Mouse (Mus musculus) limb, embryonic 10.5 days (tissue): ENCODE measurements around the gene Cmss1. TPM values are rescaled to one million over a fixed set of nuclear protein-coding genes. Genes with fewer than 3 reads are reported as not detected.

Experiments
- DNase-seq: peaks from one replicate; pipeline ENCODE4 v3.0.0-alpha.2; 2017; ENCODE audit warnings: low spot score
- H3K27ac ChIP-seq: fragments of 300-500 bp; sonication (generic); 2 replicates; pipeline ENCODE4 v1.5.1; 2016; ENCODE audit warnings: mild to moderate bottlenecking
- H3K27me3 ChIP-seq: fragments of 300-500 bp; sonication (generic); 2 replicates; pipeline ENCODE4 v1.6.1; 2016; ENCODE audit warnings: low read depth, mild to moderate bottlenecking; ENCODE audit not compliant: poor library complexity, severe bottlenecking
- H3K36me3 ChIP-seq: fragments of 300-500 bp; sonication (generic); 2 replicates; pipeline ENCODE4 v1.6.1; 2016; ENCODE audit warnings: mild to moderate bottlenecking, moderate library complexity
- H3K4me1 ChIP-seq: fragments of 300-500 bp; sonication (generic); 2 replicates; pipeline ENCODE4 v1.6.1; 2016
- H3K4me3 ChIP-seq: fragments of 300-500 bp; sonication (generic); 2 replicates; pipeline ENCODE4 v1.5.1; 2016; ENCODE audit warnings: mild to moderate bottlenecking, moderate library complexity
- H3K9me3 ChIP-seq: fragments of 300-500 bp; sonication (generic); replicated peaks from 2 replicates; pipeline ENCODE4 v1.6.1; 2016; ENCODE audit warnings: mild to moderate bottlenecking
- WGBS: fragments of 180-500 bp; shearing (Covaris S2); methylation state at CpG from one replicate; pipeline ENCODE4 v1.1.7; 2016; 5-methylcytosine and 5-hydroxymethylcytosine counted together
- polyA plus RNA-seq: library from polyadenylated mRNA; unstranded; fragments of >200 nt; fragmentation: Nextera tagmentation; extraction: Ambion mirVana; gene quantifications from 2 replicates; pipeline ENCODE4 v1.2.1, GENCODE M21; 2016

The Cmss1 gene
- polyA plus RNA-seq, 1 experiment from 2014 or later, result 53.7 TPM

DNA sequence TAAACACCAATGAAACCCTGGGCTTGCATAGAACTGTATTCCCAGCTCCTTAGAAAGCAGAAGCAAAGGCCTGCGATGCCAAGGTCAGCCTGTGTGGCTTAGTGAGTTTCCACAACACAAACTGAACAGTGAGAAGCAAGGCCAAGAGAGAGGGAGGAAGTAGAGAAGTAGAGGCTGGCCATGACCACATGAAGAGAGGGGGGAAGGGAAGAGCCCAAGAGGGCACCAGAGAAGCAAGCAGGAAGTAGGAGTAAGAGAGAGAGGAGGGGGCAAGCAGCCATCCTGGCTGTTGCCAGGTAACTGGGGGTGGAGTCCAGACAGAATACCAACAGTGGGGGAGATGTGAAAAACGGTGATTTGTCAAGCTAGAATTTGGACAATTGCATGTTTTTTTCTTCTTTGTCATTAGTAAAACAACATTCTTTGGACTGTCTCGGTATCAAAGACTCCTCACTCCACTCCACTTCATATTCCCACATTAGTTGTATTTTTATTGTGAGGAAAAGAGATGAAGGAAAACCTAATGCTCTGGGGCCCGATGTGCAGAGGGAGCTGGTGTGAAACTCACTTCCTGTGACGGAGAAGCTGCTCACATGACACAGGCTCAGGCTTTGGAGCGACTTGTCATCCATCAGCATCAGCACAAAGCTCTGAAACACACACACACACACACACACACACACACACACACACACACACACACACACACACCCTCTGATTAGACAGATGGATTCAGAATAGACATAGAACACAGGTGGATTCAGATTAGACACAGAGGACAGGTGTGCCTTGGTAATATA is 183.5 kb downstream of the Cmss1 start:
- Histone ChIP-seq H3K27me3 (no peaks in the 10 kb centered on the region), H3K36me3 (no peaks in the 10 kb centered on the region), H3K9me3 (no peaks in the 10 kb centered on the region), H3K4me1 (peaks cover 58% of the 10 kb centered on the region), H3K27ac (peak overlapping the region; percentile 66), H3K4me3 (no peak overlapping the region)
- 59% methylated on average over 6 of the region's 6 CpGs for WGBS
- DNase-seq, result no peak

DNA sequence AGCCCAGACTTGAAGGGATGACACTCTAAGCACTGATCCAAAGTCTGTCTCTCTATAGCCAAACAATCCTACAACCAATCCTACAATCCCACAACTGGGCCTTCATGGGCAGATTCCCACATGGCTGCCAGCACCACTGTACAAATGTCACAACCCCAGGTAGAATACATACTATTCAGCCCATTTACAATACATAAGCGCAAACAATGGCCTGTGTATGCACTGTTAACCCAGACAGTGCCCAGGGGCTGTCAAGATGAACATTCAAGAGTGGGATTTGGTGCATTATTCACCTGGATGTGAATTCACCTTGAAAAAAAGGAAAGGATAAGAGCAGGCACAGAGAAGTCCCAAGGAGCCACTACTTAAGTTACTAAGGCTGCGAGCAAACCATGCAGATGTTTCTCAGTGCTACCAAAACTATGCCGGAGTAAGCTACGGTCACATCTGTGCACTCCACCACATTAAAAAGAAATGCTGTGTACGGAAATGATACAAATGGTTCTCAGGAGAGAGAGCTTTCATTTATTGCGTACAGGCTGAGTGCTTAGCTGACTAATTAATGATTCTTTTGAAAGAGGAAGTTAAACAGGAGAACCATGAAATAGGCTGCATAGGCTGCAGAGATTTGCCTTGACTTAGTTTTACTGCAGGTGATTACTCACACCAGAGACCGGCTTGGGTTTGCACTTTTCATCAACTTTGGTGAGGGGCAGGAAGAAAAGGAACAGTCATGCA is 184.8 kb downstream of the Cmss1 start:
- Histone ChIP-seq H3K27ac (peak overlapping the region; percentile 64), H3K36me3 (no peaks in the 10 kb centered on the region), H3K9me3 (no peaks in the 10 kb centered on the region), H3K4me1 (peaks cover 55% of the 10 kb centered on the region), H3K27me3 (no peaks in the 10 kb centered on the region), H3K4me3 (no peak overlapping the region)
- no peak for DNase-seq
- WGBS, result 58% methylated on average over 7 of the region's 7 CpGs

DNA sequence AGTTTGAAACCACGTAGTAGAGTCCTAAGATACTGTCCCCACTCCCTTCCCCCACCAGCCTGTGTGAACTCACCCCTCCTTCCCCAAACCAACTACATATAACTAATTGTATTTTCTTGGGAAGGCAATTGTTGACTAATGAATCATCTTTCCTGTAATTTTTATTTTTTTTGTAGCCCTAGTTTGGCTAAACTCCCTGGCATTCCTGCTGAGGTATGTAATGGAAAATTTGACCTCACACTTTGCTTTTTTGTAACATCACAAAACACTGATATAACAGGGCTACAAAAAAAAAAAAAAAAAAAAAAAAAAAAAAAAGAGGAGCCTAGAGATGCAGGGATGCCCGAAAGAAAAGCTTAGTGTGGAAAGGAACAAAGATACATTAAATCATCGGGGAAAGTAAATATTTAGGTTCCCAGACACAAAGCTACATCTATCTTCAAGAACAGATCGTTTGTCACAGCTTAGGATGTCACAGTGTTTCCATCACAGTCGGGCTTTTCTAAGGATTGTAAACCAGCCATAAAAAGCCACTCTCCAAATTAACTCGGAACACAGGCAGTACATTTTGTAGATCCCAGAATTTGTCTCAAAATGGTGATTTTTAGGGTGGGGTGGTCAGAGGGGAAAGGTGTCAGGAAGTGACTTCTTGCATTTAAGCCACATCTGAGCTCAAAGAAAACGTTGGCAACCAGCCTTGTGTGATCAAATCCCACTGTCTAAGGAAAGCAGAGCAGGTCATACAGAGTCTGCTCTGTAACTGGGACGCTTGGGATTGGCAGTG is 185.7 kb downstream of the Cmss1 start:
- Histone ChIP-seq H3K27me3 (no peaks in the 10 kb centered on the region), H3K9me3 (no peaks in the 10 kb centered on the region), H3K4me1 (peaks cover 57% of the 10 kb centered on the region), H3K4me3 (no peak overlapping the region), H3K27ac (peak overlapping the region; percentile 64), H3K36me3 (no peaks in the 10 kb centered on the region)
- no peak for DNase-seq
- WGBS, result 26% methylated on average over 8 of the region's 8 CpGs

DNA sequence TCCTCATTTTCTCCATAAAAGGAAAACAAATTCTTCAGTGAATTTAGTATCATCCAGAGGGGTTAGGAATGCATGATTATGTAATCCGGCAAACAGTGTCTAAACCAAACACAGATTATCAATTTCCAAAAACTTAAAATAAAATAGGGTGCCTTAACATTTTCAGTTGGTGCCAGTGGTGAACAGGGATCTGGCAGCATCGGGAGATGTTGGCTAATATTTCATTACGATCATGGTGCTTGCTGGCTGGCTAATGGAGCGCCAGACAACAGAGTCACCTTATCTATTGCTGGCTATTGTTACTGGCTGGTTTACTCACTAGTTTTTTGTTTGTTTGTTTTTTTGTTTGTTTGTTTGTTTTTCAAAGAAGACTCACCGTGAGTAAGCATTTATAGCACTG is 186.8 kb downstream of the Cmss1 start:
- Histone ChIP-seq H3K4me1 (peaks cover 55% of the 10 kb centered on the region), H3K36me3 (no peaks in the 10 kb centered on the region), H3K27me3 (no peaks in the 10 kb centered on the region), H3K4me3 (no peak overlapping the region), H3K27ac (no peak overlapping the region), H3K9me3 (no peaks in the 10 kb centered on the region)
- WGBS, result 82% methylated on average over 5 of the region's 5 CpGs
- no peak for DNase-seq

DNA sequence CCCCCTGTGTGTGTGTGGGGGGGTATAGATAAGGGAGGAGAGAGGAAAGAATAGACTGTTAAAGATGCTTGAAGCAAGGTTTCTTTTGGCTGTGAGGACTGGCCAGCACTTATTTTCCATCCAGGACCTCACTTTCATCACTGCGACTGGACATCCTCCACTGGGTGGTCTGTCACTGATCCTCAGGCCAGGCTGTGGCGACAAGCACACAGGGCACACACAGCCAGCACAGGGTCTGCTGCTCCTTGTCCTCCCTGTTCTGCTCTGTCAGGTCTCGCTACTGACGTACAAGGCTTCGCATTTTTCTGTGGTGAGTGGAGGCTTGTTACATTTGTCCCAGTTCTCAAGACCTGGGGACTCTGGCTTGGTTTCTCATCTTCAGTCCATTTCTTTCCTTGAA is 187.3 kb downstream of the Cmss1 start:
- WGBS, result 58% methylated on average over 5 of the region's 5 CpGs
- Histone ChIP-seq H3K4me3 (no peak overlapping the region), H3K27me3 (no peaks in the 10 kb centered on the region), H3K9me3 (no peaks in the 10 kb centered on the region), H3K4me1 (peaks cover 55% of the 10 kb centered on the region), H3K36me3 (no peaks in the 10 kb centered on the region), H3K27ac (peak overlapping the region; percentile 53; the same call in 1 of the 2 replicates)
- no peak for DNase-seq

DNA sequence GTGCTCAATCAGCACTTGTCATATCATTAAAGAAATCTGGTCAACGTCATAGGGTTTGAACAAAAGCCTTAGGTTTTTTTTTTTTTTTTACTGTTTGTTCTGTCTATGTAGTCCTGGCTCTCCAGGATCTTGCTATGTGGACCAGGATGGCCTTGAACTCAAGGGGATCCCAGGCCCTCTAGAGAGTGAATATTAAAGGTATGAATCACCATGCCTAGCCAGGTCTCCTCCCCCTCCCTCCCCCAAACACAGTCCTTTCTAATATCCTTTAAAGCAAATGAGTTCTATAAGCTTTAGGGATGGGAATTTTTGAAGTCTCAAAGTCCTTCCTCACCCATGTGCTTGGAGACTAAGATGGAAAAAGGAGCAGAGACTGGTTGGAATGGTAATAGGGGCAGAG is 188.7 kb downstream of the Cmss1 start:
- Histone ChIP-seq H3K4me3 (no peak overlapping the region), H3K27ac (no peak overlapping the region), H3K36me3 (no peaks in the 10 kb centered on the region), H3K4me1 (peaks cover 49% of the 10 kb centered on the region), H3K27me3 (no peaks in the 10 kb centered on the region), H3K9me3 (no peaks in the 10 kb centered on the region)
- WGBS, result 92% methylated on average over 1 of the region's 1 CpGs
- DNase-seq, result no peak

DNA sequence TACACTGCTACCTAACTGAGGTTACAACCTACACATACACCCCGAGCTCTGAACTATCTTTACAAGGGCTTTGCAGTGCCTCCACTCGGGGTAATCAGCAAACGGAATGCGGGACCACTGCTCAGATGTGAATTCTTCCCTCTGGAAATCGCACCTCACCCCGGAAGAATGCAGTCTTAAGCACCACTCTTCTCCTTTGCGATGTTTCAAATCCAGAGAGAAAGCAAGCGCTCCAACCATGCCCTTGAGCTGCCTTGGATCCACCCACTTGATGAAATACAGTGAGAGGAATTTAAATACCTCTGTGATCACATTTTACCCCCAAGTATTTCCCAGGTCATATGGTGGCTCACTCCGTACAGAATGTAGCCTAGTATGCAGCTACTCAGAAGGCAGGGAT is 189.6 kb downstream of the Cmss1 start:
- peaks cover 42% of the 10 kb centered on the region for H3K4me1 ChIP-seq
- no peaks in the 10 kb centered on the region for H3K36me3 ChIP-seq
- no peak overlapping the region for H3K4me3 ChIP-seq
- no peak for DNase-seq
- no peaks in the 10 kb centered on the region for H3K9me3 ChIP-seq
- H3K27ac ChIP-seq, result no peak overlapping the region
- WGBS, result 80% methylated on average over 9 of the region's 9 CpGs
- no peaks in the 10 kb centered on the region for H3K27me3 ChIP-seq

DNA sequence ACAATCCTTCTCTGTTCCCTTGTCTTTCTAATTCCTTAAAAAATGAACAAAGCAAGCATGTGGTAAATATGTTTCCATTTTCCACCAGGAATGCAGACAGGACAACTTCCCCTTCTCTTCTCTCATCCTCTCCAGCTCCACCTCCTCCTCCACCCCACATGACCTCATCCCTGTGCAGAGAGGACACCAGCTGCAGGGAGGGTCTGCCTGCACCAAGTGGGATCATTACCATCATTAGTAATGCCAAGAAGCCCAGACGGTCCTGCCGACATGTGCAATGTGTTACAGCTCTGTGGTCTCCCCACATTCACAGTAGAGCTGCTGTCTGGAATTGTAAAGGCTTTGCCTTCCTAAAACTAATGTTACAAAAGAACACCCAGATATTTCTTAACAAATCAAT is 190.6 kb downstream of the Cmss1 start:
- DNase-seq, result no peak

DNA sequence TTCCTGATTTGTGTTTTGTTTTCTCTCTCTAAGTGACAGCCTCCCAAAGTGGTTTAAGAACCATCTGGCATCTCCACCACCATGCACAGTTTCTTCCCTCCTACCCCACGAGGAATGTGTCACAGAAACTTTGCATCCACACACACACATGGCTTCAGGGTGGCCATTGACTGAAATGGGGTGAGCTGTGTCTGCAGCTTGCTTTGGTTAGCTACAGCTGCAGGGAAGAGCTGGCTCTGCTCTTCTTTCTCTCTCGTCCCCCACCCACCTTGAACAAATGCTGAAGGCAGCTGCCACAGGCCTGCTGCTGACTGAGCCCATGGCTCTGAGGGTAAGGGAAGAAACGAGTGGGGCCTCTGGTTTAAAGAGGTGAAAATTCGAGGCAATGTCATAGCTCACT is 193.9 kb downstream of the Cmss1 start:
- no peaks in the 10 kb centered on the region for H3K9me3 ChIP-seq
- DNase-seq, result no peak
- H3K27me3 ChIP-seq, result no peaks in the 10 kb centered on the region
- H3K27ac ChIP-seq, result no peak overlapping the region
- H3K4me3 ChIP-seq, result no peak overlapping the region
- no peaks in the 10 kb centered on the region for H3K36me3 ChIP-seq
- peaks cover 21% of the 10 kb centered on the region for H3K4me1 ChIP-seq
- WGBS, result 47% methylated on average over 4 of the region's 4 CpGs

More for the DNA sequence above, 190.6 kb downstream of the Cmss1 start:
- H3K27ac ChIP-seq, result 0 out of 2 replicates have a peak overlapping the region, but pooled peaks have one; percentile 39
- H3K36me3 ChIP-seq, result no peaks in the 10 kb centered on the region
- 37% methylated on average over 2 of the region's 2 CpGs for WGBS
- H3K27me3 ChIP-seq, result no peaks in the 10 kb centered on the region
- H3K4me1 ChIP-seq, result peaks cover 32% of the 10 kb centered on the region
- no peak overlapping the region for H3K4me3 ChIP-seq
- H3K9me3 ChIP-seq, result no peaks in the 10 kb centered on the region

DNA sequence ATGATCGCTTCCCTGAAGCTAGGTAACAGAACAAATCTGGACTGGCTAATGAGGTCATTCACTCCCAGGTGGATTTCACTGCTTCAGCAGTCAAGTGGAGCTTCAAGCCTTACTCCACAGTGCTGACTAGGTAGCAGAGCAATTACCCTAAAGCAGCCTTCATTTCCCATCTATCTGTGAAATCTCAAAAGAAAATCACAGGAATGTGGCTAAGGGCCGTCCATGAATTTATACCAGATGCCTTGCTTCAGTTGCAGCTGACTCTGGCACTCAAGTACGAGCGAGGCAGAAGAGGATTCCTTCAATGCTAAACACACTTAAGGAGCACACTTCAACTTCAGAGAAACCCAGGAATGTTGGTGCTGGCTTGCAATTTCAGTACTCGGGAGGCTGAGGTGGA is 202.8 kb downstream of the Cmss1 start:
- no peak for DNase-seq
- Histone ChIP-seq H3K27me3 (no peaks in the 10 kb centered on the region), H3K36me3 (no peaks in the 10 kb centered on the region), H3K4me1 (peaks cover 44% of the 10 kb centered on the region), H3K9me3 (no peaks in the 10 kb centered on the region), H3K4me3 (no peak overlapping the region), H3K27ac (peak overlapping the region; percentile 67)
- 61% methylated on average over 5 of the region's 5 CpGs for WGBS

DNA sequence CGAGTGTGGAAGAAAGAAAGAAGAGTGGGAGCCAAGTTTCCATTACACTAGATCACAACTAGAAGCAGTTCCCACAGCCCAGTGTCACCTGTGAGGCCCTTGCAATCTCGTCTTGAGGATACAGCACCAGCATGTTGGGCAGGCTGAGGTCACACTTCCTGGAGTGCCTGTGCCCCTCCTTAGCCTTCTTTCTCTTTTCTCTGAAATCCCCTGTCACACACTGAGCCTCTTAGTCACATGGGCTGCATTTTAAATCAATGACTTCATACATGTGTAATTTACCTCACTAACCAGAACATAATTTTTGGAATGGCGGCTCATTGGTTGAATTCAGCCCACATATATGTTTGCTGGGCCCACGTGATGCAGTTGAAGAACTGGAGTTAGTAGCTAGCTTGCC is 203.8 kb downstream of the Cmss1 start:
- 93% methylated on average over 4 of the region's 4 CpGs for WGBS
- Histone ChIP-seq H3K4me1 (peaks cover 51% of the 10 kb centered on the region), H3K9me3 (no peaks in the 10 kb centered on the region), H3K27me3 (no peaks in the 10 kb centered on the region), H3K27ac (no peak overlapping the region), H3K36me3 (no peaks in the 10 kb centered on the region), H3K4me3 (no peak overlapping the region)
- no peak for DNase-seq

DNA sequence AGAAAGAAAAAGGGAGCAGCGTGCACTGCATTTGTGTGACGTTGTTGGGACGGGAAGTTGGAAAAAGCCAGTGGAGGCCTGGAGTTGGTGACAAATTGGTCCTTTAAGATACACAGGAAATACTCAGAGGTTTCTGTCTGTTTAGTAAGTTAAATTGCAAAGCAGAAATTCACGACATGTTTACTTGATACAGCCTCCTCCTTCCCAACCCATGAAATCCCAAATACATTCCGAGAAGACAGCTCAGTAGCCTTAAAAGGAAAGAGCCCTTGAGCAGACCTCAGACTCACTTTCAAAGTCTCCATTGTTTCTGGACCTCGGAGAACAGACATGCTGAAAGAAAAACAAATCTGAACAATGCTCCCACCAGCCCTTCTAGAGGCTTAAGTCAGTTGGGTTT is 205.0 kb downstream of the Cmss1 start:
- no peak for DNase-seq
- no peaks in the 10 kb centered on the region for H3K27me3 ChIP-seq
- no peaks in the 10 kb centered on the region for H3K9me3 ChIP-seq
- 76% methylated on average over 6 of the region's 6 CpGs for WGBS
- H3K4me1 ChIP-seq, result peaks cover 60% of the 10 kb centered on the region
- H3K36me3 ChIP-seq, result no peaks in the 10 kb centered on the region
- no peak overlapping the region for H3K4me3 ChIP-seq
- H3K27ac ChIP-seq, result no peak overlapping the region

DNA sequence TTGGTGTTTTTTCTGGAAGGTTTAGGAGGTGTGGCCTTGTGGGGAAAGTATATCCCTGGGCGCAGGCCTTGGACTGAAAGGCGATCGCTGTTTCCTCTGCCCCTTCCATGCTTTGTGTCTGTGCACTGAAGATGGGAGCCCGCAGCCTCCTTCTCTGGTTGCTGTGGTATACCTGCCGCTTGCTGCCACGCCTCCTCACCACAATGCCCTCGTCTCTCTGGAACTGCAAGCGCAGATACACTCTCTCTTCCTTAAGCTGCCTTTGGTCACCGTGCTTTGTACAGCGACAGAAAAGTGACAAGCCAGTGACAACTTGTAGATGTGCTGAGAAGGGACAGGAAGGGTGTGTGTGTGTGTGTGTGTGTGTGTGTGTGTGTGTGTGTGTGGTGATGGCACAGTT is 207.1 kb downstream of the Cmss1 start:
- H3K4me1 ChIP-seq, result peaks cover 56% of the 10 kb centered on the region
- no peak for DNase-seq
- H3K27ac ChIP-seq, result 0 out of 2 replicates have a peak overlapping the region, but pooled peaks have one; percentile 31
- 83% methylated on average over 10 of the region's 10 CpGs for WGBS
- no peaks in the 10 kb centered on the region for H3K27me3 ChIP-seq
- H3K36me3 ChIP-seq, result no peaks in the 10 kb centered on the region
- H3K9me3 ChIP-seq, result no peaks in the 10 kb centered on the region
- no peak overlapping the region for H3K4me3 ChIP-seq
